Mouse (Mus musculus): Measurements from ENCODE around the gene Samd1.
A peak's percentile ranks its signal among the peaks of the same experiment; 100 is the strongest.

Gene Samd1

GRCm38 (mm10) chr8:84012499-84013165 is 15.2 kb downstream of the Samd1 start:
- DNase-seq = peak; percentile 71

- DNase-seq = no peak
Observed at GRCm38 (mm10) chr8:84015833-84016232, 18.4 kb downstream of the Samd1 start.

- no peak for DNase-seq
Observed at GRCm38 (mm10) chr8:84019738-84020137, 22.3 kb downstream of the Samd1 start.

GRCm38 (mm10) chr8:84021096-84021495 is 23.6 kb downstream of the Samd1 start, which contains the start of gene Palm3:
TSS of gene Palm3 (plus strand) at chr8:84021471.
- DNase-seq = peak; percentile 89

- DNase-seq = no peak
Observed at GRCm38 (mm10) chr8:84021569-84021968, 24.1 kb downstream of the Samd1 start.

- DNase-seq = peak; percentile 88
Observed at GRCm38 (mm10) chr8:84023085-84023484, 25.6 kb downstream of the Samd1 start.

- peak; percentile 82 for DNase-seq
Observed at GRCm38 (mm10) chr8:84023631-84024030, 26.2 kb downstream of the Samd1 start.

- peak; percentile 78 for DNase-seq
Observed at GRCm38 (mm10) chr8:84024171-84024570, 26.7 kb downstream of the Samd1 start.

GRCm38 (mm10) chr8:84025863-84026262 is 28.4 kb downstream of the Samd1 start:
- DNase-seq = peak; percentile 69

GRCm38 (mm10) chr8:84027449-84027848 is 30.0 kb downstream of the Samd1 start:
- no peak for DNase-seq

- no peak for DNase-seq
Observed at GRCm38 (mm10) chr8:84029272-84029671, 31.8 kb downstream of the Samd1 start.

- DNase-seq = no peak
Observed at GRCm38 (mm10) chr8:84032777-84033176, 35.3 kb downstream of the Samd1 start.

GRCm38 (mm10) chr8:84038015-84038414 is 40.5 kb downstream of the Samd1 start:
- peak; percentile 51 for DNase-seq

GRCm38 (mm10) chr8:84039050-84039449 is 41.6 kb downstream of the Samd1 start:
- peak; percentile 84 for DNase-seq

GRCm38 (mm10) chr8:84042066-84042947 is 44.8 kb downstream of the Samd1 start, which contains the start of gene Il27ra:
TSS of gene Il27ra (minus strand) at chr8:84042589.
- DNase-seq = peak; percentile 79

- DNase-seq = no peak
Observed at GRCm38 (mm10) chr8:84042948-84043342, 45.5 kb downstream of the Samd1 start.

- DNase-seq = no peak
Observed at GRCm38 (mm10) chr8:84044103-84044502, 46.6 kb downstream of the Samd1 start.

- DNase-seq = no peak
Observed at GRCm38 (mm10) chr8:84044900-84045299, 47.4 kb downstream of the Samd1 start, which contains the start of gene Rln3. TSS of gene Rln3 (minus strand) at chr8:84045000.

- DNase-seq = no peak
Observed at GRCm38 (mm10) chr8:84046505-84046904, 49.0 kb downstream of the Samd1 start.

GRCm38 (mm10) chr8:84048171-84048570 is 50.7 kb downstream of the Samd1 start:
- DNase-seq = no peak

All from kidney, postnatal 14 days (tissue).